Mouse (Mus musculus): ENCODE measurements around the gene 3110021N24Rik. TPM values are rescaled to one million over a fixed set of nuclear protein-coding genes. Genes with fewer than 3 reads are reported as not detected.
"Not testable (repeated sequence)": the region's sequence is repeated elsewhere in the genome, so short reads cannot be mapped to it uniquely, and the experiment has no call there.

3110021N24Rik gene
- not detected for total RNA-seq (2018; cell fraction: chromatin; rRNA removed)
- total RNA-seq (2018; cell fraction: cytosol; rRNA removed): not detected
- not detected for total RNA-seq (2018; cell fraction: nucleus; rRNA removed)
- not detected in 3 replicates for polyA plus RNA-seq (2018)

DNA sequence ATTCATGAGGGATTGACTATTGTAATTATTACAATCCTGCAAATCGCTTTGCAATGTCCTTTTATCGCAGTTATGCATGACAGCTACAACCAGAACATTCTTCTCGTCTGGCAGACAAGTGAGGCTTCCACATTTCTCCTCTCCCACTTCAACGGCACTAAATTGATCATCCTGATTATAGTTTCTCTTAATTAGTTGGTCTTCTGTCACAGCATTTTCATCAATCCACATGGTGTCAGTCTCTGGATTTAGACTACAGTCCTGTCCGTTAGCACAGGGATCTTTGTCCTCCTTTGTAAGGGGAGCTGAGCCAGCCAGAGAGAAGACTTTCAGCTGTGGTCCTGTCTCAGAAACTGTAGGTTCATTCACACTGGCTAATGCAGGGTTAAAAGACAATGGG, at the start of gene 3110021N24Rik:
TSS of gene 3110021N24Rik (plus strand) at position 301 of the 400 bp plus-strand sequence.
- Histone ChIP-seq H3K4me3 (ENCODE audit: inconsistent target) (no peak within 1 kb of the TSS), H3K27ac (no peak within 1 kb of the TSS), H3K79me2 (ENCODE audit: inconsistent target) (no peaks in the 10 kb centered on the region), H3K36me3 (ENCODE audit: inconsistent target) (no peaks in the 10 kb centered on the region)
- WGBS (ENCODE audit: missing documents): 97% methylated on average over 5 of the region's 5 CpGs

GRCm38 (mm10) chr4:108686156-108686555, 33.3 kb upstream of the 3110021N24Rik start:
- H3K27ac ChIP-seq: no peak overlapping the region
- H3K36me3 ChIP-seq (ENCODE audit: inconsistent target): no peaks in the 10 kb centered on the region
- 95% methylated on average over 3 of the region's 3 CpGs for WGBS (ENCODE audit: missing documents)
- H3K4me3 ChIP-seq (ENCODE audit: inconsistent target): no peak overlapping the region
- no peaks in the 10 kb centered on the region for H3K79me2 ChIP-seq (ENCODE audit: inconsistent target)

DNA sequence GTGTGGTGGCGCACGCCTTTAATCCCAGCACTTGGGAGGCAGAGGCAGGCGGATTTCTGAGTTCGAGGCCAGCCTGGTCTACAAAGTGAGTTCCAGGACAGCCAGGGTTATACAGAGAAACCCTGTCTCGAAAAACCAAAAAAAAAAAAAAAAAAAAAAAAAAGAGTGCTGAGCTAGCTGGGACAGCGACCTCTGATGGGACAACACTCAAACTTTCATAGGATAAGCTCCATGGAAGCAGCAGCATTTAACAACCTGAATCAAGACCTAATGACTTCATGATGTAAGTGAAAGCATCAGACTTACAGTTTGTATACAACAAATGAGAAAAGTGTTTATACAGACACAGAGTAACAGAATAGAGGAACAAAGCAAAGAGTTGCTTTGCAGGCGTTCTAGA, 32.4 kb upstream of the 3110021N24Rik start:
- not testable (repeated sequence) for H3K27ac ChIP-seq; H3K79me2 ChIP-seq (ENCODE audit: inconsistent target); H3K4me3 ChIP-seq (ENCODE audit: inconsistent target); H3K36me3 ChIP-seq (ENCODE audit: inconsistent target)
- WGBS (ENCODE audit: missing documents): 90% methylated on average over 4 of the region's 7 CpGs

GRCm38 (mm10) chr4:108690479-108690878, 29.0 kb upstream of the 3110021N24Rik start:
- H3K27ac ChIP-seq: no peak overlapping the region
- no peaks in the 10 kb centered on the region for H3K79me2 ChIP-seq (ENCODE audit: inconsistent target)
- 97% methylated on average over 3 of the region's 3 CpGs for WGBS (ENCODE audit: missing documents)
- no peaks in the 10 kb centered on the region for H3K36me3 ChIP-seq (ENCODE audit: inconsistent target)
- no peak overlapping the region for H3K4me3 ChIP-seq (ENCODE audit: inconsistent target)

GRCm38 (mm10) chr4:108691469-108691868, 28.0 kb upstream of the 3110021N24Rik start:
- no peaks in the 10 kb centered on the region for H3K79me2 ChIP-seq (ENCODE audit: inconsistent target)
- no peak overlapping the region for H3K27ac ChIP-seq
- H3K4me3 ChIP-seq (ENCODE audit: inconsistent target): no peak overlapping the region
- no peaks in the 10 kb centered on the region for H3K36me3 ChIP-seq (ENCODE audit: inconsistent target)

- Histone ChIP-seq H3K36me3 (ENCODE audit: inconsistent target) (no peaks in the 10 kb centered on the region), H3K4me3 (ENCODE audit: inconsistent target) (no peak overlapping the region), H3K27ac (no peak overlapping the region), H3K79me2 (ENCODE audit: inconsistent target) (no peaks in the 10 kb centered on the region)
- WGBS (ENCODE audit: missing documents): 60% methylated on average over 3 of the region's 3 CpGs
Observed at GRCm38 (mm10) chr4:108696934-108697333, 22.5 kb upstream of the 3110021N24Rik start.

- Histone ChIP-seq H3K27ac (no peak overlapping the region), H3K4me3 (ENCODE audit: inconsistent target) (no peak overlapping the region), H3K36me3 (ENCODE audit: inconsistent target) (no peaks in the 10 kb centered on the region), H3K79me2 (ENCODE audit: inconsistent target) (no peaks in the 10 kb centered on the region)
- WGBS (ENCODE audit: missing documents): 76% methylated on average over 5 of the region's 5 CpGs
Observed at GRCm38 (mm10) chr4:108708209-108708608, 11.2 kb upstream of the 3110021N24Rik start.

GRCm38 (mm10) chr4:108721245-108721784, 1.9 kb downstream of the 3110021N24Rik start:
- H3K36me3 ChIP-seq (ENCODE audit: inconsistent target): no peaks in the 10 kb centered on the region
- H3K27ac ChIP-seq: no peak overlapping the region
- 68% methylated on average over 3 of the region's 3 CpGs for WGBS (ENCODE audit: missing documents)
- H3K4me3 ChIP-seq (ENCODE audit: inconsistent target): no peak overlapping the region
- no peaks in the 10 kb centered on the region for H3K79me2 ChIP-seq (ENCODE audit: inconsistent target)

GRCm38 (mm10) chr4:108724102-108724501, 4.7 kb downstream of the 3110021N24Rik start:
- no peak overlapping the region for H3K4me3 ChIP-seq (ENCODE audit: inconsistent target)
- WGBS (ENCODE audit: missing documents): 95% methylated on average over 2 of the region's 2 CpGs
- no peaks in the 10 kb centered on the region for H3K79me2 ChIP-seq (ENCODE audit: inconsistent target)
- H3K27ac ChIP-seq: no peak overlapping the region
- no peaks in the 10 kb centered on the region for H3K36me3 ChIP-seq (ENCODE audit: inconsistent target)

- H3K4me3 ChIP-seq (ENCODE audit: inconsistent target): no peak overlapping the region
- WGBS (ENCODE audit: missing documents): 78% methylated on average over 1 of the region's 1 CpGs
- H3K36me3 ChIP-seq (ENCODE audit: inconsistent target): no peaks in the 10 kb centered on the region
- no peak overlapping the region for H3K27ac ChIP-seq
- no peaks in the 10 kb centered on the region for H3K79me2 ChIP-seq (ENCODE audit: inconsistent target)
Observed at GRCm38 (mm10) chr4:108730450-108730849, 11.0 kb downstream of the 3110021N24Rik start.

GRCm38 (mm10) chr4:108731582-108731981, 12.1 kb downstream of the 3110021N24Rik start:
- Histone ChIP-seq H3K27ac (no peak overlapping the region), H3K79me2 (ENCODE audit: inconsistent target) (no peaks in the 10 kb centered on the region), H3K4me3 (ENCODE audit: inconsistent target) (no peak overlapping the region), H3K36me3 (ENCODE audit: inconsistent target) (no peaks in the 10 kb centered on the region)
- 87% methylated on average over 3 of the region's 3 CpGs for WGBS (ENCODE audit: missing documents)

GRCm38 (mm10) chr4:108746160-108746873, 26.9 kb downstream of the 3110021N24Rik start:
- H3K27ac ChIP-seq: no peak overlapping the region
- no peak overlapping the region for H3K4me3 ChIP-seq (ENCODE audit: inconsistent target)
- 95% methylated on average over 3 of the region's 3 CpGs for WGBS (ENCODE audit: missing documents)
- H3K36me3 ChIP-seq (ENCODE audit: inconsistent target): no peaks in the 10 kb centered on the region
- H3K79me2 ChIP-seq (ENCODE audit: inconsistent target): no peaks in the 10 kb centered on the region

DNA sequence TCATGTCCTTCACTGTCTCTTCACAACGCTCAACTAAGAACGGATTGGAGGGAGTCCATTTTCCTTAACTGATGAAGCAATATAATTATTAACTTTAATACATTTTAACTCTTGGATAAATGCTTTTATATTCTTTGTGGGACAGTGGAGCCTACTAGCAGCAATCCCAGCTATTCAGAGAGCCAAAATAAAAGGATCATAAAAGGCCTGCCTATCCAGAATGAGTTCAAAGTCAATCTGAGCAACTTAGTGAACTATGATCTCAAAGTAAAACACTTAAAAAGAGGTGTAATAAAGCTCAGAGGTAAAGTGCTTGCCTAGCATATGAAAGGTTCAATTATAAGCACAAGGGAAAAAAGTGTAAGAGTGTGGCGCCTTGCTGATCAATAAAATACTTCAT, 40.1 kb downstream of the 3110021N24Rik start:
- Histone ChIP-seq H3K79me2 (ENCODE audit: inconsistent target) (no peaks in the 10 kb centered on the region), H3K4me3 (ENCODE audit: inconsistent target) (no peak overlapping the region), H3K27ac (no peak overlapping the region), H3K36me3 (ENCODE audit: inconsistent target) (no peaks in the 10 kb centered on the region)
- WGBS (ENCODE audit: missing documents): 97% methylated on average over 3 of the region's 3 CpGs

- H3K4me3 ChIP-seq (ENCODE audit: inconsistent target): no peak overlapping the region
- H3K36me3 ChIP-seq (ENCODE audit: inconsistent target): no peaks in the 10 kb centered on the region
- H3K79me2 ChIP-seq (ENCODE audit: inconsistent target): no peaks in the 10 kb centered on the region
- H3K27ac ChIP-seq: no peak overlapping the region
Observed at GRCm38 (mm10) chr4:108768527-108768926, 49.1 kb downstream of the 3110021N24Rik start.

DNA sequence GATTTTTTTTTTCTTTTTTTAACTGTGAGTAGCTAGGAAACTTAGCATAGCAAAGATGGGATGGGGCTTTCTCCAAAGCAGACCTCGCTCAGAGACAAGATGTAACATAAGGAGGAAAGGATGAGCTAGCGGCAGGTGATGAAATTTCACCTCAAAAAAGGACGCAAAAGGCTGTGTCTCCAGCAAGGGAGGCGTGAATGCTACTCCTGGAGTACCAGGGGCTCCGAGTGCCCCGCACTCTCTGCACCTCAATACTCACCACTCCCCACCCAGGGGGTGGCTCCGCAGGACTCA, 60.3 kb downstream of the 3110021N24Rik start:
- Histone ChIP-seq H3K27ac (no peak overlapping the region), H3K36me3 (ENCODE audit: inconsistent target) (no peaks in the 10 kb centered on the region), H3K79me2 (ENCODE audit: inconsistent target) (no peaks in the 10 kb centered on the region), H3K4me3 (ENCODE audit: inconsistent target) (peak overlapping the region; percentile 21)
- WGBS (ENCODE audit: missing documents): 3% methylated on average over 7 of the region's 7 CpGs
